Mouse (Mus musculus): Measurements from ENCODE around the gene A530084C06Rik. TPM values are rescaled to one million over a fixed set of nuclear protein-coding genes. Genes with fewer than 3 reads are reported as not detected.

A530084C06Rik gene
- total RNA-seq, 2 experiments from 2014 or later, result 1.2 TPM

GRCm38 (mm10) chr13:31546784-31547183 is 12.3 kb downstream of the A530084C06Rik start:
- DNase-seq (ENCODE audit: low spot score in 2 of 2), result no peak

GRCm38 (mm10) chr13:31543021-31543420 is 16.1 kb downstream of the A530084C06Rik start:
- DNase-seq (ENCODE audit: low spot score in 2 of 2), result no peak

GRCm38 (mm10) chr13:31534726-31535125 is 24.4 kb downstream of the A530084C06Rik start:
- DNase-seq (ENCODE audit: low spot score in 2 of 2), result no peak

- DNase-seq (ENCODE audit: low spot score in 2 of 2), result no peak
Observed at GRCm38 (mm10) chr13:31531651-31532061, 27.5 kb downstream of the A530084C06Rik start.

DNA sequence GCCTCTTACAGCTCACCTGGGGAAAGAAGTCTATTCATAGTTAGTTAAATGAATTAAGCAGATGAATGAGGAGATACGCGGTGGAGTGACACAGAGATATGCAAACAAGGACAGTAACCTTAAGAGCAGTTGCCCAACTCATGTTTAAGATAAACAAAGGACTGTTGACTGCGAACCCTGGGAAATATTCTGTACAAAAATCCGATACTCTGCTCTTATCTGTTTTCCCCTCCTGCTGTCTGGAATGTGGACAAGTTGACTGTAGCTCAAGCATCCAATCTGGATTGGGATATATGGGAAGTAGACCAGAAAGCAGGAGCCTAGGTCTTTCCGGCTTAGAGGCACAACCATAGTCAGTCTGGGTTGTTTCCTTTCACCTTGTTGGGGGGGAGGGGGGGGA is 27.9 kb downstream of the A530084C06Rik start:
- no peak for DNase-seq (ENCODE audit: low spot score in 2 of 2)

- DNase-seq (ENCODE audit: low spot score in 2 of 2), result no peak
Observed at GRCm38 (mm10) chr13:31524976-31525375, 34.2 kb downstream of the A530084C06Rik start.

DNA sequence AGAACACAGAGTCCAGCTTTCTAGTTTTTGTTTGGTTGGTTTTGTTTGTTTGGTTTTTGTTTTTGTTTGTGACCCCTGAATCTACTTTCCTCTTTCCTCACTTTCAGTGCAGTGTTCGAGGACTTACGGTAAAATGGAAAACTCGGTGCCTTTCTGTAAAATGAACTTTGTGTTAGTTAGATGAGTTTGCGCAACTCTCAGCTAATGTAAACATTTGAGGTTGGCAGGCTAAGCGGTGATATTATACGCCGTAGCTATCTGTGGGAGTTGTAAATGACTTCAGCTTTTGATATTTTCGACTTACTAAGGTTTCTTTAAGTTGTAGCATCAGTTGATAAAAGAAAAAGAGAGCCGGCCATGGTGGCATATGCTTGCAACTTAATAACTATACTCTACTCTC is 40.2 kb downstream of the A530084C06Rik start:
- DNase-seq (ENCODE audit: low spot score in 2 of 2), result no peak

- DNase-seq (ENCODE audit: low spot score in 2 of 2), result peak; percentile 34 to 42
Observed at GRCm38 (mm10) chr13:31518411-31518886, 40.7 kb downstream of the A530084C06Rik start.

GRCm38 (mm10) chr13:31515261-31515660 is 43.9 kb downstream of the A530084C06Rik start:
- DNase-seq (ENCODE audit: low spot score in 2 of 2), result no peak

DNA sequence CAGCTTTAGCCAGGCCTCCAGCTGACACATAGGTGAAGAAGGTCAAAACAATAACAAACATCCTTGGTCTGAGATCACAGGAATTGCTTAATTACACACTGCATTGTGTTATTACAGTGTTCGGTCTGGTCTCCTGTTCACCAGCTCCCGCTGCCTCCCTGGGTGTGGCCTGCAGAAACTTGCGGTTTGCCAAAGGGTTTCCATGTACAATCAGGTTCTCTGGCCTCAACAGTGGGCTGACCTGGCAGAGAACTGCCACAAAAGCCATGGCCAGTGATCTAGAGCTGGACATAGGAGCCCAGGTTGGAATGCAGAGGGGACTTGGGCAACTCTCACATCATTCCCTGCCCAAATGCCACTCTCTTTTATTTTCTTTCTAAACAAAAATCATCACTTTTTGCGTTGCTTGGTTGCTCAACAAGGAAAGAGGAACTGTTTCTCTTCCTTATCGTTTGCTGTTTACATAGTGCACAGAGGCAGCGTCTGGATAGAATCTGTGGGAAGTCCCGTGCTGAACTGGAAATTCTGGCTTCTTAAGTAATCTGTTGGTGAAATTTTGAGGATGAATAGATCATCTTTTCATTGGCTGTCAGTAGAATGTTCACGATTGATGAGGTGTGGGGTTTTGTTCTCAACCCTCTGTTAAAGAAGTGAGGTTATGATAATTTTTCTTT is 52.5 kb downstream of the A530084C06Rik start:
- DNase-seq (ENCODE audit: low spot score in 2 of 2), result no peak

Other genes with a start within 250 kb of the A530084C06Rik start
- 1 to 10 TPM; 4.1 to 4.4 TPM for gene Foxq1, start 3.2 kb downstream of the A530084C06Rik start, total RNA-seq (2021)
- gene Foxf2, start 66.5 kb upstream of the A530084C06Rik start, total RNA-seq (2021), result 10 to 100 TPM in 1 of 2 experiments, 1 to 10 TPM in 1; 9.9 to 10.6 TPM
- gene Foxc1, start 247.3 kb upstream of the A530084C06Rik start, total RNA-seq (2021), result 1 to 10 TPM; 5.6 to 6.2 TPM